Mouse (Mus musculus): ENCODE results near the gene Casp8ap2. TPM values are rescaled to one million over a fixed set of nuclear protein-coding genes. Genes with fewer than 3 reads are reported as not detected.

Casp8ap2 gene
- total and polyA plus RNA-seq, 3 experiments: 18.2 to 93.5 (median 29.8) TPM

DNA sequence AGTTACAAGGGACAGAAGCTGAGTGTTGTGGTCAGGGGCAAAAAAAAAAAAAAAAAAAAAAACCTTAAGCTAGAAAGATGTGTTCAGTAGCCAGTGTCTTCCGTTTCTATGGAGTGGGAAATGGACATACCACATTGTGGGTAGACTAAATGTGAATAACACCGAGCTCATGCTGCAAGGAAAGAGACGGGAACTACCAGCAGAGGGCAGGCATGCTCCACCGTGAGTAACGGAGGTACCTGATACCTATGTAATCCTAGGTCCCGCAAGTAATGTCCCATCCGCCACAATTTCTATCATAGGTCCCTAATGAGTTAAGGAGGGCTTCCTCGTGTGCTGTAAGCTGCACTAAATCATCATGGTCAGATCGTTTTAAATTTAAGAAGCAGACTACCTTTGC is 28.7 kb upstream of the Casp8ap2 start:
- Histone ChIP-seq H3K9ac (ENCODE audit: control insufficient read depth, low read depth, low read length, poor library complexity, severe bottlenecking) (no peak overlapping the region), H3K4me1 (ENCODE audit: control insufficient read depth in 1 of 2, insufficient read depth in 2 of 2, low read length in 2 of 2) (peaks cover 0 to 2% of the 10 kb centered on the region in 2 experiments; a peak in 1 of 4 replicates), H3K27me3 (ENCODE audit: control insufficient read depth in 1 of 2, insufficient read depth in 2 of 2, low read length in 2 of 2) (peaks cover 0 to 5% of the 10 kb centered on the region in 2 experiments; a peak in 2 of 4 replicates), H3K79me2 (ENCODE audit: control insufficient read depth, insufficient read depth, low read length, poor library complexity) (no peaks in the 10 kb centered on the region), H3K36me3 (ENCODE audit: control insufficient read depth in 1 of 2, insufficient read depth in 2 of 2, low read length in 2 of 2) (peaks cover 0 to 2% of the 10 kb centered on the region in 2 experiments; a peak in 1 of 4 replicates), H3K9me3 (replicated peaks; ENCODE audit: insufficient read depth, low read length) (no peaks in the 10 kb centered on the region), H3K4me3 (ENCODE audit: control insufficient read depth in 1 of 2, insufficient read depth in 1 of 2, low read depth in 2 of 2, low read length in 2 of 2) (no peak overlapping the region), H3K27ac (ENCODE audit: control insufficient read depth, low read depth, low read length) (no peak overlapping the region)
- TF ChIP-seq SIN3A (IDR thresholded peaks at IDR 0.05; ENCODE audit: low read length): no peak
- TF ChIP-seq TCF12 (IDR thresholded peaks at IDR 0.05; ENCODE audit: low read depth, low read length): no peak
- no peak for TF ChIP-seq E2F4 (IDR thresholded peaks at IDR 0.05; ENCODE audit: borderline replicate concordance, low read depth, low read length)
- no peak for TF ChIP-seq MEF2A (IDR thresholded peaks at IDR 0.05; ENCODE audit: extremely low read depth, insufficient replicate concordance, low read depth, low read length, poor library complexity, severe bottlenecking)
- TF ChIP-seq ZKSCAN1 (IDR thresholded peaks at IDR 0.05; ENCODE audit: low read depth, low read length): no peak
- TF ChIP-seq MXI1 (IDR thresholded peaks at IDR 0.05; ENCODE audit: low read depth, low read length): no peak
- no peak for TF ChIP-seq POLR2AphosphoS2 (IDR thresholded peaks at IDR 0.05; ENCODE audit: low read length)
- no peak for TF ChIP-seq CHD2 (IDR thresholded peaks at IDR 0.05; ENCODE audit: low read length)
- no peak for TF ChIP-seq NRF1 (IDR thresholded peaks at IDR 0.05; ENCODE audit: insufficient read depth, low read depth, low read length, poor library complexity, severe bottlenecking)
- no peak for TF ChIP-seq MAX (IDR thresholded peaks at IDR 0.05; ENCODE audit: low read length)
- peak; percentile 89 to 91 (median 91) for TF ChIP-seq CTCF (IDR thresholded peaks at IDR 0.05 in 2 of 3, conservative IDR thresholded peaks at IDR 0.05 in 1 of 3; ENCODE audit: control insufficient read depth in 1 of 3, insufficient read depth in 1 of 3, low read depth in 2 of 3, low read length in 3 of 3, poor library complexity in 1 of 3, severe bottlenecking in 1 of 3)
- TF ChIP-seq GATA1 (IDR thresholded peaks at IDR 0.05; ENCODE audit: low read depth, low read length): no peak
- peak; percentile 30; the same call in 1 of the 2 replicates for TF ChIP-seq MYC (IDR thresholded peaks at IDR 0.05; ENCODE audit: low read depth, low read length)
- TF ChIP-seq ETS1 (IDR thresholded peaks at IDR 0.05; ENCODE audit: low read depth, low read length): no peak
- no peak for TF ChIP-seq UBTF (IDR thresholded peaks at IDR 0.05; ENCODE audit: borderline replicate concordance, insufficient read depth, low read depth, low read length)
- no peak for TF ChIP-seq ELF1 (IDR thresholded peaks at IDR 0.05; ENCODE audit: low read depth, low read length)
- no peak for TF ChIP-seq POLR2AphosphoS5 (IDR thresholded peaks at IDR 0.05; ENCODE audit: borderline replicate concordance, low read depth, low read length)
- no peak for TF ChIP-seq BHLHE40 (IDR thresholded peaks at IDR 0.05; ENCODE audit: borderline replicate concordance, low read depth, low read length)
- TF ChIP-seq TAL1 (IDR thresholded peaks at IDR 0.05; ENCODE audit: low read length): no peak
- no peak for TF ChIP-seq USF2 (IDR thresholded peaks at IDR 0.05; ENCODE audit: borderline replicate concordance in 1 of 2, insufficient read depth in 1 of 2, low read depth in 1 of 2, low read length in 2 of 2)
- no peak for TF ChIP-seq JUND (IDR thresholded peaks at IDR 0.05; ENCODE audit: low read depth, low read length)
- no peak for TF ChIP-seq TBP (IDR thresholded peaks at IDR 0.05; ENCODE audit: low read depth, low read length)
- TF ChIP-seq RAD21 (IDR thresholded peaks at IDR 0.05; ENCODE audit: low read depth, low read length): peak; percentile 93
- TF ChIP-seq MAZ (IDR thresholded peaks at IDR 0.05; ENCODE audit: low read depth, low read length): no peak
- TF ChIP-seq KAT2A (conservative IDR thresholded peaks at IDR 0.05; ENCODE audit: low read depth, low read length): no peak
- no peak for TF ChIP-seq MAFK (IDR thresholded peaks at IDR 0.05; ENCODE audit: borderline replicate concordance, low read depth, low read length)
- peak; percentile 86 for TF ChIP-seq ZC3H11A (IDR thresholded peaks at IDR 0.05; ENCODE audit: low read depth, low read length)
- no peak for TF ChIP-seq GABPA (IDR thresholded peaks at IDR 0.05; ENCODE audit: low read depth, low read length)
- no peak for TF ChIP-seq RCOR1 (IDR thresholded peaks at IDR 0.05; ENCODE audit: low read depth, low read length)
- peak; percentile 91 for TF ChIP-seq SMC3 (IDR thresholded peaks at IDR 0.05; ENCODE audit: low read depth, low read length)
- TF ChIP-seq MYB (IDR thresholded peaks at IDR 0.05; ENCODE audit: low read depth, low read length): no peak
- TF ChIP-seq EP300 (IDR thresholded peaks at IDR 0.05; ENCODE audit: low read depth in 1 of 2, low read length in 2 of 2): no peak
- TF ChIP-seq ZMIZ1 (IDR thresholded peaks at IDR 0.05; ENCODE audit: low read depth, low read length): no peak
- no peak for TF ChIP-seq USF1 (IDR thresholded peaks at IDR 0.05; ENCODE audit: low read depth, low read length)
- DNase-seq (ENCODE audit: low read depth, low spot score): peak; percentile 80

Measured in MEL (cell line).